Comparison of ENCODE assay signal across 8 mouse cellular contexts in genomic region chr12:83875097-83875496, GRCm38 (mm10).
"Had no signal": no experiment of that assay in that cellular context is flagged by ENCODE, and none has a peak within 500 bp of the region (broad histone marks: within the 10 kb centered on the region; RNA-seq: fewer than 3 reads in every experiment).

No protein-coding gene starts in this region.

- DNase-seq: liver, embryonic 13.5 days; midbrain, embryonic 14.5 days; thymus, postnatal 25 days had no signal

- H3K27me3 ChIP-seq: limb, embryonic 13.5 days; liver, embryonic 13.5 days; stomach, embryonic 15.5 days had no signal

- H3K4me3 ChIP-seq: layer of hippocampus, adult 2 months; limb, embryonic 10.5 days; limb, embryonic 13.5 days; liver, embryonic 13.5 days; stomach, embryonic 15.5 days had no signal

- H3K4me1 ChIP-seq: limb, embryonic 10.5 days; limb, embryonic 13.5 days; liver, embryonic 13.5 days; stomach, embryonic 15.5 days had no signal

- H3K27ac ChIP-seq: kidney, postnatal 0 days; layer of hippocampus, adult 2 months; limb, embryonic 10.5 days; limb, embryonic 13.5 days; liver, embryonic 13.5 days; stomach, embryonic 15.5 days had no signal
